Mouse (Mus musculus) intestine, embryonic 14.5 days (tissue): ENCODE data around the gene Olfr522. TPM values are rescaled to one million over a fixed set of nuclear protein-coding genes. Genes with fewer than 3 reads are reported as not detected.

Source experiments
- ATAC-seq: fragments of 200-750 bp; cut with Nextera tagmentation; replicated peaks from 2 replicates; pipeline ENCODE4 v1.8.0; 2017; ENCODE audit warnings: low read depth, moderate number of reproducible peaks, moderate TSS enrichment, moderate library complexity; ENCODE audit not compliant: low FRiP score, low TSS enrichment
- DNase-seq: peaks from one replicate; pipeline ENCODE4 v3.0.0-alpha.2; 2018; ENCODE audit warnings: low spot score
- H3K27ac ChIP-seq: fragments of 300-500 bp; sonication (generic); 2 replicates; pipeline ENCODE4 v1.5.1; 2014; ENCODE audit warnings: low read depth, mild to moderate bottlenecking, control low read depth
- H3K27me3 ChIP-seq: fragments of 300-500 bp; sonication (generic); replicated peaks from 2 replicates; pipeline ENCODE4 v1.6.1; 2014; ENCODE audit warnings: low read length, control low read depth; ENCODE audit not compliant: control insufficient read depth, insufficient read depth
- H3K36me3 ChIP-seq: fragments of 300-500 bp; sonication (generic); 2 replicates; pipeline ENCODE4 v1.6.1; 2014; ENCODE audit warnings: low read length, control low read depth; ENCODE audit not compliant: control insufficient read depth, insufficient read depth
- H3K4me1 ChIP-seq: fragments of 300-500 bp; sonication (generic); replicated peaks from 2 replicates; pipeline ENCODE4 v1.6.1; 2014; ENCODE audit warnings: low read length, control low read depth, mixed read lengths; ENCODE audit not compliant: control insufficient read depth, insufficient read depth
- H3K4me2 ChIP-seq: fragments of 300-500 bp; sonication (generic); 2 replicates; pipeline ENCODE4 v1.6.1; 2014; ENCODE audit warnings: low read length
- H3K4me3 ChIP-seq: fragments of 300-500 bp; sonication (generic); 2 replicates; pipeline ENCODE4 v1.5.1; 2014; ENCODE audit warnings: low read depth, low read length, control low read depth, mixed read lengths
- H3K9ac ChIP-seq: fragments of 300-500 bp; sonication (generic); 2 replicates; pipeline ENCODE4 v1.6.1; 2014; ENCODE audit warnings: mild to moderate bottlenecking, low read length
- H3K9me3 ChIP-seq: fragments of 300-500 bp; sonication (generic); 2 replicates; pipeline ENCODE4 v1.6.1; 2016; ENCODE audit warnings: low read length, control low read depth; ENCODE audit not compliant: control insufficient read depth
- WGBS: fragments of 180-500 bp; shearing (Covaris S2); extraction: QIAGEN DNeasy Blood & Tissue Kit; methylation state at CpG from one replicate; pipeline ENCODE4 v1.1.7; 2014; 5-methylcytosine and 5-hydroxymethylcytosine counted together
- polyA plus RNA-seq: library from polyadenylated mRNA; unstranded; fragments of >200 nt; fragmentation: Nextera tagmentation; extraction: Ambion mirVana; gene quantifications from 2 replicates; pipeline ENCODE4 v1.2.1, GENCODE M21; 2014

Gene Olfr522
- polyA plus RNA-seq, 1 experiment from 2014 or later, result not detected

GRCm38 (mm10) chr7:140115583-140116328 is 48.8 kb downstream of the Olfr522 start, which contains the start of gene Paox:
Gene Paox, plus strand, starts transcription at chr7:140115799.
- Histone ChIP-seq H3K4me1 (peaks cover 4% of the 10 kb centered on the region; the same call in 1 of the 2 replicates), H3K9me3 (no peaks in the 10 kb centered on the region), H3K36me3 (peaks cover 23% of the 10 kb centered on the region), H3K9ac (peak within 1 kb of the TSS; percentile 65), H3K27me3 (no peaks in the 10 kb centered on the region), H3K27ac (peak within 1 kb of the TSS; percentile 71), H3K4me2 (peak within 1 kb of the TSS; percentile 93), H3K4me3 (peak within 1 kb of the TSS; percentile 77)
- DNase-seq (peak; percentile 67), ATAC-seq (peak; percentile 80)
- under 1% methylated on average over 23 of the region's 23 CpGs for WGBS

GRCm38 (mm10) chr7:140111943-140112342 is 52.6 kb downstream of the Olfr522 start:
- DNase-seq (no peak), ATAC-seq (no peak)
- Histone ChIP-seq H3K9me3 (no peaks in the 10 kb centered on the region), H3K27ac (no peak overlapping the region), H3K27me3 (no peaks in the 10 kb centered on the region), H3K4me2 (no peak overlapping the region), H3K9ac (no peak overlapping the region), H3K4me3 (no peak overlapping the region), H3K4me1 (peaks cover under 1% of the 10 kb centered on the region; the same call in 1 of the 2 replicates), H3K36me3 (peaks cover 61% of the 10 kb centered on the region)
- WGBS, result 78% methylated on average over 3 of the region's 3 CpGs

Other genes with a start within 250 kb of the Olfr522 start
- not detected in 2 replicates for gene Utf1, start 221.0 kb downstream of the Olfr522 start, polyA plus RNA-seq
- 0.48 TPM in 1 of 2 replicates, not detected in the other for gene 6430531B16Rik, start 186.0 kb downstream of the Olfr522 start, polyA plus RNA-seq
- gene Adam8, start 172.2 kb downstream of the Olfr522 start, polyA plus RNA-seq, result 1.6 and 2.1 TPM in 2 replicates
- 36.1 and 41.5 TPM in 2 replicates for gene Zfp511, start 128.4 kb downstream of the Olfr522 start, polyA plus RNA-seq
- 56.0 and 61.2 TPM in 2 replicates for gene Tubgcp2, start 128.1 kb downstream of the Olfr522 start, polyA plus RNA-seq
- gene Msx3, start 115.7 kb downstream of the Olfr522 start, polyA plus RNA-seq, result not detected in 2 replicates
- gene Caly, start 82.2 kb downstream of the Olfr522 start, polyA plus RNA-seq, result 2.8 and 3.5 TPM in 2 replicates
- gene Prap1, start 71.4 kb downstream of the Olfr522 start, polyA plus RNA-seq, result 119 and 202 TPM in 2 replicates
- 34.9 and 39.4 TPM in 2 replicates for gene Fuom, start 62.3 kb downstream of the Olfr522 start, polyA plus RNA-seq
- 35.5 and 39.5 TPM in 2 replicates for gene Paox, start 49.0 kb downstream of the Olfr522 start, polyA plus RNA-seq
- 177 and 183 TPM in 2 replicates for gene Echs1, start 48.3 kb downstream of the Olfr522 start, polyA plus RNA-seq
- gene Mtg1, start 27.2 kb downstream of the Olfr522 start, polyA plus RNA-seq, result 30.8 and 31.6 TPM in 2 replicates
- 0.72 and 0.77 TPM in 2 replicates for gene Sprn, start 9.9 kb downstream of the Olfr522 start, polyA plus RNA-seq
- not detected in 2 replicates for gene Olfr523, start 8.5 kb upstream of the Olfr522 start, polyA plus RNA-seq
- not detected in 2 replicates for gene Olfr524, start 41.2 kb upstream of the Olfr522 start, polyA plus RNA-seq
- gene Cd163l1, start 53.5 kb upstream of the Olfr522 start, polyA plus RNA-seq, result 0.07 TPM in 1 of 2 replicates, not detected in the other
- gene 5830411N06Rik, start 82.5 kb upstream of the Olfr522 start, polyA plus RNA-seq, result not detected in 2 replicates
- gene Olfr525, start 156.1 kb upstream of the Olfr522 start, polyA plus RNA-seq, result not detected in 2 replicates
- not detected in 2 replicates for gene Olfr527, start 169.3 kb upstream of the Olfr522 start, polyA plus RNA-seq
- not detected in 2 replicates for gene Olfr60, start 196.9 kb upstream of the Olfr522 start, polyA plus RNA-seq
- not detected in 2 replicates for gene Olfr530, start 211.6 kb upstream of the Olfr522 start, polyA plus RNA-seq
- gene Olfr531, start 238.2 kb upstream of the Olfr522 start, polyA plus RNA-seq, result not detected in 2 replicates